Mouse (Mus musculus) kidney, adult 2 months (tissue): ENCODE measurements around the gene 4930467E23Rik.
"Not testable (repeated sequence)": the region's sequence is repeated elsewhere in the genome, so short reads cannot be mapped to it uniquely, and the experiment has no call there.

ENCODE experiments used
- CTCF ChIP-seq: fragments of 200-500 bp; conservative IDR thresholded peaks from 2 replicates; pipeline ENCODE4 v1.5.1; 2011; ENCODE audit warnings: low read depth, mild to moderate bottlenecking, control low read depth, low read length, moderate library complexity, mixed read lengths; ENCODE audit not compliant: insufficient read depth, insufficient read length
- POLR2A ChIP-seq: fragments of 200-500 bp; IDR thresholded peaks from one replicate; pipeline ENCODE4 v1.6.1; 2011; ENCODE audit warnings: low read depth, low read length, control low read depth

- not testable (repeated sequence) for TF ChIP-seq CTCF, POLR2A
These were observed 47.1 kb upstream of the 4930467E23Rik start for GRCm38 (mm10) chr8:19682311-19682710.
